Mouse (Mus musculus) thymus, postnatal 0 days (tissue): ENCODE data around the gene Ntn4. TPM values are rescaled to one million over a fixed set of nuclear protein-coding genes. Genes with fewer than 3 reads are reported as not detected.

ENCODE experiments used
- DNase-seq: peaks from one replicate; pipeline ENCODE4 v3.0.0-alpha.2; 2015; ENCODE audit warnings: low spot score
- polyA plus RNA-seq: library from polyadenylated mRNA; unstranded; fragments of >200 nt; fragmentation: Nextera tagmentation; extraction: Ambion mirVana; gene quantifications from 2 replicates; pipeline ENCODE4 v1.2.1, GENCODE M21; 2015

Gene Ntn4
- polyA plus RNA-seq, 1 experiment from 2014 or later = 0.05 TPM

DNA sequence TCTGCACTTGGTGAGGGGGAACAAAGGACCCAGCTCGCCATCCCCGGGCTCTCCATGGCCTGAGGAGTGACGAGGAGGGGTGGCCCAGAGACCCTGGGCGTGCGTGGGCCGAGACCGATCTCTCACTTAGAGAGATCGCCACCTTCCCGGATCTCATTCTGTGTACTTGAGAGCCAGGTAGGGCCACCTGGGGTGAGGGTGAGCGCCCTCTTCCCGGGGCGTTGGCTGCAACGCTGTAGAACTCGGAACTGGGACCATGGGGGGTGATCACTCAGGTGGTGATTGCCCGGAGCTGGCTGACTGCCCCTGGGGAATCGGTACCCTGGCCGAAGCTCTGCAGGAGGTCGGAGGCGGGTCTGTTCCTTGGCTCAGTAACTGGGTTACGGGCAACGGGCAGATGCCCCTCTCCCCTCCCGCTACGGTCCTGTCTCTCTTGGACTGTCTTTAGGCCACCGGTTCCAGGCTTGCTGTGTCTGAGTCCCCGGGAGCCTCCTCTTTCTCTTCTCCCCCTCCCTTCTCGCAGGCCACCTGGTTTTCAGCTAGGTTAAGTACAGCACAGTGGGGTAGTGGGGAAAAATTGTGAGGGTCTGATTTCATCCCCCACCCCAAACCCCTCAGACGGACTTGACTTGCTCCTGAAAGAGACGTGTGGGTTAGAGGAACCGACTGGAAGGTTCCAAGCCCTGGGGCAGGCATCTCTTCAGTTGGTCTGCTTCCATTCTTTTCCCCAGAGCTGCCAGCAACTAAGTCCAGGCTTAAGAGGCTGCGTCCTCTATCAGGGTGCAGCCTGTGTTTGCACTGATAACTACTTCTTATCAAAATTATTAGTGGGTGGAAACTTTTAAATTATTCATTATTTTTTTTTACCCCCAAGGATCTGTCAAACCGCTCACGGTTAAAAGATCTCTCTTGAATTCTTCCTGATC is 1.6 kb downstream of the Ntn4 start:
- DNase-seq = no peak

DNA sequence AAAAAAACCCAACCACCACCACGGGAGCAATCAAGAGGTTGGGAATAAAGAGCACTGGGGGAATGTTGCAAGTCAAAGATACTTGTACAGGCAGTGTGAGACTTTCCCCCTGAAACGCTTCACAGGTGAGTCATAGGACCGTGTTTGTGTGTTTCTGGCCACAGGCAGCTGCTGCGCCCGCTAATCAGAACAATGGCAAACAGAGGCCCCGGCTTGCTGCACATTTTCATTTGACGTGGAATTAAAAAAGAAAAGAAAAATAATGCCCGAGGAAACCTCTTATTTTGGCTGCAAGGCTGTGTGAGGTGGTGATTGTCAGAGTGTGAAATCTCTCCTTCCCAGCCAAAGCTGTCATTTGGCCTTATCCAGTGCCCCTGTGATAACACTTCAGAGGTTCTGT is 2.4 kb downstream of the Ntn4 start:
- DNase-seq = no peak

DNA sequence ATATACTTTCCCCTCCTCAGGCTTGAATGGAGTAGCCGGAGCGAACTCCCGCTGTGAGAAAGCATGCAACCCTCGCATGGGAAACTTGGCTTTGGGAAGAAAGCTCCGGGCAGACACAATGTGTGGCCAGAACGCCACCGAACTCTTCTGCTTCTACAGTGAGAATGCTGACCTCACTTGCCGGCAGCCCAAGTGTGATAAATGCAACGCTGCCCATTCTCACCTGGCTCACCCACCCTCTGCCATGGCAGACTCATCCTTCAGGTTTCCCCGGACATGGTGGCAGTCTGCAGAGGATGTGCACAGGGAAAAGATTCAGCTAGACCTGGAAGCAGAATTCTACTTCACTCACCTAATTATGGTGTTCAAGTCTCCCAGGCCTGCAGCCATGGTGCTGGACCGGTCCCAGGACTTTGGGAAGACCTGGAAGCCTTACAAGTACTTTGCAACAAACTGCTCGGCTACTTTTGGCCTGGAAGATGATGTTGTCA is 4.0 kb downstream of the Ntn4 start:
- DNase-seq = no peak

DNA sequence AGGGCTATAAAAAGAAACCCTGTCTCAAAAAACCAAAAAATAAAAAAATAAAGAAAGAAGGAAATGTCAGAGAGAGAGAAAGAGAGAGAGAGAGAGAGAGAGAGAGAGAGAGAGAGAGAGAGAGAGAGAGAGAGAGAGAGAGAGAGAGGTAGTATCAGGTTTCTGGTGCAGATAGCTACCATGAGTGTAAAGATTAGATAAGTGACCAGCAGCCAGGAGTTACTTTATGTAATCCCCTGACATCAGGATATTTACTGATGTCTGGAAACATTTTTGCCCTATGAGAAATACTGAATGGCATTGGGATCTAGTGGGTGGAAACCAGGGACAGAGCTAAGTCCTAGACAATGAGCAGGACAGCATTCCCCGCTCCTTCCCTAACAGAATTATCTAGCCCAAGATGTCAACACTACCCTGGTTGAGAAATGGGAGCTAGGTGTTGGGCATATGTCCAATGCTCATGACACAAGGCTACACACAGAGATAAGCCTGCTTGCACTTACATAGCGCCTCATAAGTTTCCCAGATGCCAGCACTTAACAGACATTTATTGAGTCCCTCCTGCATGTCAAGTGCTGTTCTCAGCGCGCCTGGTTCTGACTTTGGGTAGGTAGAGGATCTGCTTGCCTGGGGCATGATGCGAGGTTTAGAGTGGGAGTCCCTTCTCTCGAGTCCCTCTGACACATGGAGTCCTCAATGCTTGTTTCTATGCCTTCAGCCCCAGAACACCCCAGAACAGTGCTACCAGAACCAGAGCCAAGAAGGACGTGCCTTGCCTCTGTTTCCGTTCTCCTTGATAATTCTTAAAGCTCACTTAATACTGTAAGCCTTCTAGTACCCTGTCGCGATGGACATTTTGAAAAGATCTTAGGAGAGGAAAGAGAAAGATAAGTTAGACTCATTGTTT is 7.4 kb downstream of the Ntn4 start:
- no peak for DNase-seq

- DNase-seq = no peak
These were observed 8.2 kb downstream of the Ntn4 start for GRCm38 (mm10) chr10:93648598-93649102.

GRCm38 (mm10) chr10:93649127-93649526 is 8.6 kb downstream of the Ntn4 start:
- no peak for DNase-seq

DNA sequence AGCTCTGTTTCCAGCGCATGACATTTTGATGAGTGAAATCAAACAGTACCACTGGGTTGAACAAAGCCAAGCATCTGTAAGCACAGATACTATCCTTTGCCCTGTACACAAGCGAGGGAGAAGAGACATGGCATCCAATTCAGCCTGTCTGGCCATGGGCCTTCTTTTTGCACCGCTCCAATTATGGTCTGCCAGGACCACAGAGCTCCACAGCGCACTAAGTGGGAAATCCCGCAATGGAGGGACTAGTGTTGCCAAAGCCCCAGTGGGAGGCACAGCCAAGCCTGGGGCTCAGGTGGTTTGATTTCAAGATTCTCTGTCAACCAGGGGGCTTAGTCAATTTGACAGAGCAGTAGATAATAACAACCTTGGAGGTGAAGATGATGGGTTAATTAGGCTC is 9.1 kb downstream of the Ntn4 start:
- no peak for DNase-seq

GRCm38 (mm10) chr10:93653322-93653721 is 12.8 kb downstream of the Ntn4 start:
- no peak for DNase-seq

DNA sequence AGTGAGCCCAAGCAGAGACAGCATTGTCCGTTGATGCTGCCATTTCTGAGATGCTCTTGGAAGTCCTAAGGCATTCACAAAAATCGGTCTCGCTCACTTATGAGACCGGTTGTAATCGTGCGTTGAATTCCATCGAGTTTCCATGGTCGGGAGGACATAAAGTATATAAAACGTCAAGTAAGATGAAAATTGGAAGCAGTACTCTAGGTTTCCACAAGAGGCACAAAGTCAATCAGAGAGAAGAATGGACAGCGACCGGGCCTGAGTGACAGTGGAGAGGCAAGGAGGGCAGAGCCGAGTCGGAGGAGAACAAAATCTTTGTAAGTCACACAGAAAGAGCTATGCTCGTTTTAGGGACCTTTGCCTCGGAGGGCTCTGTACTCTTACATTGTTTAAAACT is 14.9 kb downstream of the Ntn4 start:
- no peak for DNase-seq

DNA sequence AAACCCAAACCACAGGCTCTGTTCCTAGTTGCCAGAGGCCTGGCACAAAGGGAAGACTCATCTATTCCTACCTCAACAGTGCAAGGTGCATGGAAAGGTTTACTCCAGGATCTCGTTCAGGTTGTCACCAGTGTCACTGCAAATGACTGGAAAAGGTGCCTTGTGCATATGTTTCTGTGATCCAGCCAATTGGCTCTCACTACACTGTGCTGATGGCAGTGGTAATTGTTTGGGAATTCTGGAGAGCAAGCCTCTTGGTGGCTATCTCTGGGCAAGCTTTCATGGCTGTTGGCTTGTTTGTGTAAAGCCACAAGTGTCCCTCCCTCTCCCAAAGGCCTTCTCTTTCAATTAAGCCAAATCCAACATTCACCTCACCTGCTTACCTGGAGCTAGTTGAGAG is 19.3 kb downstream of the Ntn4 start:
- no peak for DNase-seq

DNA sequence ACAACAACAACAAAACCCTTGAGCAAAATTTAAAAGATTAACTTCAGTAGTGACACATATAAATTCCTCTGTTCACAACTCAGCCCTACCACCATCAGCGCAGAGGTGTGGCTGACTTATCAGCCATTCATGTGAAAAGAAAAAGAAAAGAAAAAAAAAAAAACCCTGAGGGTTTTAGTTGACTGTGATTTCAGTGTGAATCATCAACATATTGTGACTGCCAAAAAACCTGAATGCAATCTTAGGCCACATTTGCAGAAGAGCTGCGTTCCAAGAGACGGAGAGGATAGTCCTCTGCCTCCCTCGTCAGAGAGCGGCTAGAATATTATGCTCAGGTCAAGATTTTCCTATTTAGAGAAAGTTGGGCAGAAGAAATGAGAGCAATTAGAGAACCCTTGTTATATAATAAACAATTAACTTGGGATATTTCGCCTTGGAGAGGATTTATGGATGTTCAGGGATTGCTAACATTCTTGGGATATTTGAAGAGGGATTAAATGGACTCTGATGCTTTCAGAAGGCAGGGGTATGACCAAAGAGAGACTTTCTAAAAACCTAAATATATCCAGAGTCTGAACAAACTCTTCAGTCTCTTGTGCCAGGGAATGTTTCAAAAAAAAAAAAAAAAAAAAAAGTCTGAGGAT is 21.0 kb downstream of the Ntn4 start:
- DNase-seq = no peak

GRCm38 (mm10) chr10:93662018-93662417 is 21.5 kb downstream of the Ntn4 start:
- DNase-seq = no peak

DNA sequence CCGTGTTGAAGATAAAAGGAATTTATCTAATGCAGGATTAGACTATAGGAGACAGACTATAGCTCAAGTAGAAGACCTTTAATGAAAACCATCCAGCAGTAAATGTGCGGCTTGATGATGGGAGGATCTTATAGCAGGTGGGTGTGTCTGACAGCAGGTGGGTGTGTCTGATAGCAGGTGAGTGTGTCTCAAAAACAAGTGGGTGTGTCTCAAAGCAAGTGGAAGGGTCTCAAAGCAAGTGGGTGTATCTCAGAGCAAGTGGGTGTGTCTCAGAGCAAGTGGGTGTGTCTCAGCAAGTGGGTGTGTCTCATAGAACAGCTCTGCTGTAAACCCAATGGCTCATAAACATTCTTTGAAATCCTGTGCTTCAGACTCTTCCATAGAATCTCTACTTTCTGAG is 25.7 kb downstream of the Ntn4 start:
- DNase-seq = no peak

DNA sequence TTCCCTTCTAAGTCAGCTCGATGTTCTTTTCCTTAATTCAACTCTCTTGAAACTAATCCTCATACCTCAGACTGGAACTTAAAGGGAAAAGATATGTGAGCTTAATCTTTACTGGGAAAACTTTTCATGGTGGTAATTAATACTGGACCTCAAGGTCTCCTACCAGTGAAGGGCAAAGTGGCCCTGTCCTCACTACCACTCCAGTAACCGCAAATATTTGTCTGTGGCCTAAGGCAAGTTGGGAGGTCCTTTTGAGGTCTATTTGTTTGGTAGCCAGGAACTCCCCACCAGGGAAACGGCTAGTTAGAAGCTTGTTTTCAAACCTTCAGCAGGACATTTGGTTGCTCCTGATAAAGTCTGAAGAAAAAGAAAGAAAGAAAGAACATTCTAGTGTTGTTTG is 26.5 kb downstream of the Ntn4 start:
- DNase-seq = no peak

DNA sequence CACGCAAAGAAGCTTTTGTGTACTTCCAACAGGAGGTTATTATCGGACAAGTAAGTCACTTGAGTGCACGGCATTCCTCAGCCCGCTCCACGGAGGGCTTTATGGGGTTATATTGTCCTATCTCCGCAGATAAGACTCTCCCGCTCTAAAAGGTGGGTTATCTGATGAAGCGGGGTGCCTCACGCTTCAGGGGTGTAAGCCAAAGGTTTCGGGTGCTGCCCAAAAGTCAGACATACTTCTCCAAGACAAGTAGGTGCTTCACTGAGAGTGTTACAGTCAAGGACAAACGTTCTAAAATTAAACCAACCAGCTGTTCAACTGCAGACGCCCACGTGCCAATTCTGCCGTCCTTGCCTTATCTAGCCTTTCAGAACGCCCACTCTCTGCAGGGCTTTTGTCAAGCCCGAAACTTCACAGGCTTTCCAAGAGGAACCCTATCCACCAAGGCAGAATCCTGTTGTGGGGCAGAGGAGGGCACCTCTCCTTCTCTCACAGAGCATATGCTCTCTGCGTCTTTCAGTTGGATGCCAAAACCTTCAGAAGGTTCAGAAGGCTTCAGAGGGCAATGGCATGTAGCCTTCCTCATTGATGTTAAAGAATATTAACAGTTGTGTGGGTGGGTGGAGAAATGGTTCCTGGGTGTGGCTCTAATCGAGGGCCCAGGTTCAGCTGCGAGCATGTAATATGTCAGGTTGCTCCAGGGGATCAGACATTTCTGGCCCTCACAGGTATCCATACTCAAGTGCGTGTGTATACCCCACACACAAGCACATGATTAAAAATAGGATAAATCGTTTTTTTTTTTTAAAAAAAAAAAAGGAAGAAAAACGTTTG is 32.4 kb downstream of the Ntn4 start:
- DNase-seq = no peak

GRCm38 (mm10) chr10:93679191-93680007 is 38.9 kb downstream of the Ntn4 start:
- peak; percentile 25 for DNase-seq

GRCm38 (mm10) chr10:93680680-93681377 is 40.3 kb downstream of the Ntn4 start:
- no peak for DNase-seq

- no peak for DNase-seq
These were observed 41.8 kb downstream of the Ntn4 start for GRCm38 (mm10) chr10:93682185-93682747.

GRCm38 (mm10) chr10:93683185-93683584 is 42.7 kb downstream of the Ntn4 start:
- DNase-seq = no peak
